Mouse (Mus musculus): ENCODE data around the gene Lasp1. TPM values are rescaled to one million over a fixed set of nuclear protein-coding genes. Genes with fewer than 3 reads are reported as not detected.

Gene Lasp1
- polyA plus RNA-seq (2012; rRNA removed): 21.4 and 23.1 TPM in 2 replicates

DNA sequence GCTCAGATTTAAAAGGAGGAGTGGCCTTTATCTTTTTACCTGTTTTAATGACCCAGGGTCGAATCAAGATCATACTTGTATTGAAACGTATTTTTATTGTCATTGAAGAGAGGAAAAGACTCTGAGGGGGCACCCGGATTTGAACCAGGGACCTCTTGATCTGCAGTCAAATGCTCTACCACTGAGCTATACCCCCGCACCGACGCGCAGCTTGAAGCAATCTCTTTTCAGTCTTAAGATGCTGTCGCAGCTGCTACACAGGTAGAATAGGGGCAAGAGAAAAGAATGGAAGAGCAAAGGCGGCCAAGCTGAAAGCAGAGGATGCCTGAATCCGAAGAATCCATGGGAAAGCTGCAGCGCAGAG lies at the start of gene Lasp1:
Gene Lasp1 (plus strand): TSS at position 219 of the 364 bp plus-strand sequence.
- H3K27me3 ChIP-seq (ENCODE audit: control insufficient read depth, insufficient read depth, low read length): 0 out of 2 replicates have a peak, but pooled peaks cover 3% of the 10 kb centered on the region
- peaks cover 35% of the 10 kb centered on the region for H3K4me1 ChIP-seq (ENCODE audit: control insufficient read depth, insufficient read depth, low read length)
- no peak for TF ChIP-seq POLR2A (IDR thresholded peaks at IDR 0.05; ENCODE audit: control insufficient read depth, low read depth, low read length)
- no peak for TF ChIP-seq CTCF (IDR thresholded peaks at IDR 0.05; ENCODE audit: control insufficient read depth, insufficient read depth, insufficient replicate concordance, low read depth, low read length)
- peak within 1 kb of the TSS; percentile 90 for H3K27ac ChIP-seq (ENCODE audit: control insufficient read depth, insufficient read depth, low read depth, low read length)
- H3K36me3 ChIP-seq (ENCODE audit: control insufficient read depth, insufficient read depth, low read length): no peaks in the 10 kb centered on the region
- H3K4me3 ChIP-seq (ENCODE audit: control insufficient read depth, low read depth, low read length): peak within 1 kb of the TSS; percentile 89

DNA sequence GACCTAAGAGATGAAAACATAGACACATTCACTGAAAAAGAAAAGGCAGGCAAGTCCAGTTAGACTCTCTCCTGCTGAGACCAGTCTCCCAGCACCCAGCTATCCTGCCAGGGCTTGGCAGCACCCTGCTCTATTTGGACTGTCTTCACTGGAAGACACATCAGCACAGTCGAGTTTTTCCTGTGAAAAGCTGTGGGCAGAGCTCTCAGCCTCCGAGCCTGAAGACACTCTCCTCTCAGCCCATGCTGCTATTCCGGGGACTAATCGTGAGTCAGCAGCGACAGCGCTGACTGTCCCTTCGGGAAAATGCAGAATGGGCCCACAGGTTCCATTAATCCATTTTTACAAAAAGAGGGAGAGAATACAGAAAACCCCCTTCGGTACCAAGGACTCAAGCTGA lies 45.5 kb upstream of the Lasp1 start:
- peaks cover 5% of the 10 kb centered on the region for H3K36me3 ChIP-seq (ENCODE audit: control insufficient read depth, insufficient read depth, low read length)
- no peaks in the 10 kb centered on the region for H3K4me1 ChIP-seq (ENCODE audit: control insufficient read depth, insufficient read depth, low read length)

DNA sequence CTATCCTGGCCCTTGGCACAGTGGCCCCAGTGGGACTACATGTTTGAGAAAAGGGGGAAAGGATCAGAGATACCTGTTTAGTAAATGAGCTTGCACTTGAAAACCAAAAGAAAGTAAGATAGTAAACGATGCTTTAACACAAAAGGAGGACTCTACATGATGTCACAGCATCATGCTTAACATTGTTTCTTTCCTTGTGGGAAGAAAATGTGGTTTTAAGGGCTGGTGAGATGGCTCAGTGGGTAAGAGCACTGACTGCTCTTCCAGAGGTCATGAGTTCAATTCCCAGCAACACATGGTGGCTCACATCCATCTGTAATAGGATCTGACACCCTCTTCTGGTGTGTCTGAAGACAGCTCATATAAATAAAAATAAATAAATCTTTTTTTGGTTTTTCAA lies 40.7 kb upstream of the Lasp1 start:
- no peak overlapping the region for H3K4me3 ChIP-seq (ENCODE audit: control insufficient read depth, low read depth, low read length)
- H3K27me3 ChIP-seq (ENCODE audit: control insufficient read depth, insufficient read depth, low read length): no peaks in the 10 kb centered on the region
- peaks cover 2% of the 10 kb centered on the region; the same call in 1 of the 2 replicates for H3K36me3 ChIP-seq (ENCODE audit: control insufficient read depth, insufficient read depth, low read length)
- no peaks in the 10 kb centered on the region for H3K4me1 ChIP-seq (ENCODE audit: control insufficient read depth, insufficient read depth, low read length)
- TF ChIP-seq CTCF (IDR thresholded peaks at IDR 0.05; ENCODE audit: control insufficient read depth, insufficient read depth, insufficient replicate concordance, low read depth, low read length): no peak
- TF ChIP-seq POLR2A (IDR thresholded peaks at IDR 0.05; ENCODE audit: control insufficient read depth, low read depth, low read length): no peak
- H3K27ac ChIP-seq (ENCODE audit: control insufficient read depth, insufficient read depth, low read depth, low read length): no peak overlapping the region

More for the DNA sequence above, 45.5 kb upstream of the Lasp1 start:
- Histone ChIP-seq H3K27ac (ENCODE audit: control insufficient read depth, insufficient read depth, low read depth, low read length) (no peak overlapping the region), H3K27me3 (ENCODE audit: control insufficient read depth, insufficient read depth, low read length) (no peaks in the 10 kb centered on the region), H3K4me3 (ENCODE audit: control insufficient read depth, low read depth, low read length) (no peak overlapping the region)
- TF ChIP-seq POLR2A (IDR thresholded peaks at IDR 0.05; ENCODE audit: control insufficient read depth, low read depth, low read length): no peak
- no peak for TF ChIP-seq CTCF (IDR thresholded peaks at IDR 0.05; ENCODE audit: control insufficient read depth, insufficient read depth, insufficient replicate concordance, low read depth, low read length)

DNA sequence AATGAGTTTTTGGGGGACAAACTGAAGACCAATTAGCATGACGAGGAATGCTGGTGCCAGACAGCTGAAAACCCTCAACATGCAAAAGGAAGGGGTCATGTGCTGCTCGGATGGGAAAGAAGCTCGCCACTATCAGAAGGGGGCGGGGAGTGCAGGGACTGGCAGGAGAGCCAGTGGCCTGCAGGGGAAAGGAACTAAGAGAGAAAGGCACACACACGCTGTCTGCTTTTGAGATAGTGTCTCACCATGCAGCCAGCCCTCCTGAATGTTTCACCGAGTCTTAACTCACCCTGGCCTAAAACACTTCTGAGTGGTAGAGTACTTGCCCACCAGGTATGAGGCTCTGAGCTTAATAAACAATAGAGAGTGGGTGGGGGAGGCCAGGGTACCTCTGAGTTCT lies 39.9 kb upstream of the Lasp1 start:
- no peak for TF ChIP-seq POLR2A (IDR thresholded peaks at IDR 0.05; ENCODE audit: control insufficient read depth, low read depth, low read length)
- no peak for TF ChIP-seq CTCF (IDR thresholded peaks at IDR 0.05; ENCODE audit: control insufficient read depth, insufficient read depth, insufficient replicate concordance, low read depth, low read length)
- no peak overlapping the region for H3K4me3 ChIP-seq (ENCODE audit: control insufficient read depth, low read depth, low read length)
- peaks cover 2% of the 10 kb centered on the region; the same call in 1 of the 2 replicates for H3K36me3 ChIP-seq (ENCODE audit: control insufficient read depth, insufficient read depth, low read length)
- H3K27ac ChIP-seq (ENCODE audit: control insufficient read depth, insufficient read depth, low read depth, low read length): no peak overlapping the region
- H3K27me3 ChIP-seq (ENCODE audit: control insufficient read depth, insufficient read depth, low read length): no peaks in the 10 kb centered on the region
- H3K4me1 ChIP-seq (ENCODE audit: control insufficient read depth, insufficient read depth, low read length): no peaks in the 10 kb centered on the region

DNA sequence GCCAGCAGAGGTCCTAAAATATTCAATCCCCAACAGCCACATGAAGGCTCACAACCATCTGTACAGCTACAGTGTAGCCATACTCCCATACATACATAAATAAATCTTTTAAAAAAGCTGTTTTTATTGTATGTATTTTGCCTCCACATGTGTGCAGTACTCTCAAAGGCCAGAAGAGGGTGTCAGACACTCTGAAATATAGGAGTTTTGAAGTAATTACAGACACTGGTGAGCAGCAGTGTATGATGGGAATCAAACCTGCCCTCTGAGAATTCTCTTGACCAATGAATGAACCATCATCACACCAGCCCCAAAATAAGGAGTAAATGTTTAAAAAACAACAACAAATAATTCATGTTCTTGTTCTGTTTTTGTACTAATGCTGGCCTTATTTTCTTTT lies 37.2 kb upstream of the Lasp1 start:
- H3K4me1 ChIP-seq (ENCODE audit: control insufficient read depth, insufficient read depth, low read length): peaks cover 2% of the 10 kb centered on the region
- peaks cover 2% of the 10 kb centered on the region; the same call in 1 of the 2 replicates for H3K36me3 ChIP-seq (ENCODE audit: control insufficient read depth, insufficient read depth, low read length)
- H3K27me3 ChIP-seq (ENCODE audit: control insufficient read depth, insufficient read depth, low read length): no peaks in the 10 kb centered on the region
- H3K27ac ChIP-seq (ENCODE audit: control insufficient read depth, insufficient read depth, low read depth, low read length): no peak overlapping the region
- no peak overlapping the region for H3K4me3 ChIP-seq (ENCODE audit: control insufficient read depth, low read depth, low read length)
- TF ChIP-seq CTCF (IDR thresholded peaks at IDR 0.05; ENCODE audit: control insufficient read depth, insufficient read depth, insufficient replicate concordance, low read depth, low read length) (no peak), POLR2A (IDR thresholded peaks at IDR 0.05; ENCODE audit: control insufficient read depth, low read depth, low read length) (no peak)

DNA sequence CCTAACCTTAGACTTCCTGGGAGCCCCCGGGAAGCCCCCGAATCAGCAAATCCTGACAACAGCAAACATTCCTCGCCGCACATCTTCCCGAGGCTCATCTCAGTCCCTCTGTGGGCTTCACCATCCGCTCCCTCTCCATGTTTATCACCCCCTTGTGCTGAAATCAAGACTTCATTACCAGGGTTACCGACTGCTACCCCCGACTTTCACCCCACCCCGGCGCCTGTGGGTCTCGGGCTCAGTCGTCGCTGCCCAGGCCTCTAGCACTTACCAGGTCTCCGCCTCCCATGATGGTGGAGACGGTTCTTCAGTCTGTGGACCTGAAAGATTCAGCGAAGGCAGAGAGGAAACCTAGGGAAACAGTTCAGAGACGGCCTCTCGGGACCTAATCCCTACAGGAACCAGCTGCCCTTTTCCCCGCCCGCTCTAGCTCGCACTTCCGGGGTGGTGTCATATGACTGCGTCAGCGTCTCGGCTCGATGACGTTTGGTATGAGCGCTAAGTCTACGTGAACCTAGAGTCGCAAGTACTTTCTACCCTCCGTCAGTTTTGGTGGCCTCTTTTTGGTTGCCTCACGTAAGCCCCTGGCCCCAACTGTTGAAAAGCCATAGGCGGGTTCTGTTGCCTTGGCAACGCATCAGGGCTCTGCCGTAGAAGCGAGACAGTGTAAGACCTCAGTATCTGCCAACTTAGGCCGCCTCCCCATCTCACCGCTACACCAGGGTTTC lies 32.5 kb upstream of the Lasp1 start, which contains the start of gene Cwc25:
Gene Cwc25 (minus strand): TSS at position 403 of the 728 bp plus-strand sequence.
- H3K4me1 ChIP-seq (ENCODE audit: control insufficient read depth, insufficient read depth, low read length): peaks cover 2% of the 10 kb centered on the region
- peak within 1 kb of the TSS; percentile 85 for H3K27ac ChIP-seq (ENCODE audit: control insufficient read depth, insufficient read depth, low read depth, low read length)
- H3K4me3 ChIP-seq (ENCODE audit: control insufficient read depth, low read depth, low read length): peak within 1 kb of the TSS; percentile 98
- no peaks in the 10 kb centered on the region for H3K27me3 ChIP-seq (ENCODE audit: control insufficient read depth, insufficient read depth, low read length)
- no peak for TF ChIP-seq CTCF (IDR thresholded peaks at IDR 0.05; ENCODE audit: control insufficient read depth, insufficient read depth, insufficient replicate concordance, low read depth, low read length)
- TF ChIP-seq POLR2A (IDR thresholded peaks at IDR 0.05; ENCODE audit: control insufficient read depth, low read depth, low read length): peak; percentile 94
- H3K36me3 ChIP-seq (ENCODE audit: control insufficient read depth, insufficient read depth, low read length): peaks cover 2% of the 10 kb centered on the region; the same call in 1 of the 2 replicates

DNA sequence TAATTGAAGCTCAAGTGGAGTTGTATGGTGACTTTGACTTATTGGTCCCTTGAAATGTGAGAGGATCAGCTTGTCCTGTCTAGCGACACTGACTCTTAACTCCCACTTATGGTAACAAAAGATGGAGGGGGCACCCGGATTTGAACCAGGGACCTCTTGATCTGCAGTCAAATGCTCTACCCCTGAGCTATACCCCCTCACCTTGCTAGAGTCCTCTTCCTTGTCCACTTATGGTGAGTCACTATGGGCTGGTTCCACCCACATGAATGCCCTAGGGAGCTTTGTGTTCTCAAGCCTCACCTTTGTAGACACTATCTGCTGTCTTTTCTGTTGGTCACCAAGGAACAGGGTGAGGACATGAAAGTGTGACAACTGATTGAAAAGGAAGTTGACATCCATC lies 29.1 kb upstream of the Lasp1 start:
- Histone ChIP-seq H3K36me3 (ENCODE audit: control insufficient read depth, insufficient read depth, low read length) (no peaks in the 10 kb centered on the region), H3K27ac (ENCODE audit: control insufficient read depth, insufficient read depth, low read depth, low read length) (no peak overlapping the region), H3K4me3 (ENCODE audit: control insufficient read depth, low read depth, low read length) (no peak overlapping the region), H3K27me3 (ENCODE audit: control insufficient read depth, insufficient read depth, low read length) (no peaks in the 10 kb centered on the region), H3K4me1 (ENCODE audit: control insufficient read depth, insufficient read depth, low read length) (peaks cover 2% of the 10 kb centered on the region)
- TF ChIP-seq POLR2A (IDR thresholded peaks at IDR 0.05; ENCODE audit: control insufficient read depth, low read depth, low read length) (no peak), CTCF (IDR thresholded peaks at IDR 0.05; ENCODE audit: control insufficient read depth, insufficient read depth, insufficient replicate concordance, low read depth, low read length) (no peak)
